Mouse (Mus musculus): ENCODE data around the gene Rps21.

The Rps21 gene

DNA sequence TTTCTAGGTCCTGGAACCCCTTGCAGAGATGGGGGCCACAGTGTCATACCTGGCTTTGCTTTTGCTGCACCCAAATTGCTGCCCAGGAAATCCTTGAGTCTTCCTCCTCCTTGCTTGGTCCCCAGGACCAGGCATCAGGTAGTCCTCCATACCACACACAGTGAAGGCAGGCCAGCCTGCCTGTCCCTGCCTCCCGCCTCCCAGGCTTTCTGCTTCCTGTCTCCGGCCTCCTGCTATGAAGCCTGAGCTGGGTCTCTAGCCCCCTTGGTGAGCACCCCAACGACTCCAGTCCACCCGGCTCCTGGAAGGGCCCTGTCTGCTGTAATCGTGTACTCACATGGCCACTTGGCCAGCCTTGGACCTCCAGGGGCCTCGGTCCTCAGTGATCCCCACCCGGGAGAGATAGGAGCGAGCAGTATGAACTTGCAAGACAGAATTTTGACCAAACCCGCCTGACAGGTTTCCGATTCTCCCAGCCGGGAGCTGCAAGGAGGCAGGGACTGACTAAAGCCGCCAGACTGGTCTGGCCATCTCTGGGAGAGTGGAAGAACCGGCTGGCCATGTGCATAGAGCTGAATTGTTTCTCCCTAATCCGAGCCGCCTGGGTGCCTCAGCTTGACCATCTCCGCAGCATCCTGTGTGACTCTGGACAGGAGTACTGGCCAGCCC lies 32.4 kb downstream of the Rps21 start, which contains the start of gene Rbbp8nl:
Rbbp8nl (minus strand) TSS at position 440 of the 669 bp plus-strand sequence.
- in situ Hi-C loops (cut with MboI, MseI), result no loop called here

DNA sequence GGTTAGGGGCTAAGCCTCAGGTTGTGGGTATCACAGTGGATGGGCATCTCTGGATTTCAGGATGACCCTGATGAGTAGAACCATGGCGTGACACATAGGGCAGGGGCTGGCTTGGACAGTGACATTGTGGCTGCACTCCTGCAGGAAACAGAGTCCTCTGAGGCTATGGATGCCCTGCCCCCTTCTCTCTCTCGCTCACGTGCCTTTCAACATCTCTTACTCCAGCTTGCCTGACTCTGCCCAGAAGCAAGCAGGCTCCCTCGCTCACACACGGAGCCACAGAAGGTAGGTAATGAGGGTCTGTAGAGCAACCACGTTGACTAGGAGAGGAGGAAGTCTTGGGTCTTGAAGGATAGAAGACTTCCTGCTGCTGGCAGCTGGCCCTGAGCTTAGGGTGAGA lies 33.3 kb downstream of the Rps21 start:
- in situ Hi-C loops (cut with MboI, MseI), result no loop called here

DNA sequence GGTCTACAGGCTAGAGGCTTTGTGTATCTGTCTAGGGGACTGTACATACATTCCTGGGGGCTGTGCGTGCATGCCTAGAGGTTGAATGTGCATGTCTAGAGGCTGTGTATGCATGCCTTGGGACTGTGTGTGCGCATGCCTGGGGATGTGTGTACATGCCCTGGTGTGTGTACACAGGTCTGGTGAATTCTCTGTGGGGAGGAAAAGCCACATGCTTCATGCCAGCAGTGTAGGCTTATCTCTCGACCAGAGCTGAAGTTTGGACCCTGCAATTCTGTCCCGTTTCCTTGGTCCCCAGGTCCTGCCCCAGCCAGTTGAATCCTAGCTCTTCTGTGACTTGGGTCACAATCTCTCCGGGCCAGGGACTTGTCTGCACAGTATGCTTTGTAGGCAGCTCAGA lies 34.4 kb downstream of the Rps21 start:
- in situ Hi-C loops (cut with MboI, MseI), result no loop called here

DNA sequence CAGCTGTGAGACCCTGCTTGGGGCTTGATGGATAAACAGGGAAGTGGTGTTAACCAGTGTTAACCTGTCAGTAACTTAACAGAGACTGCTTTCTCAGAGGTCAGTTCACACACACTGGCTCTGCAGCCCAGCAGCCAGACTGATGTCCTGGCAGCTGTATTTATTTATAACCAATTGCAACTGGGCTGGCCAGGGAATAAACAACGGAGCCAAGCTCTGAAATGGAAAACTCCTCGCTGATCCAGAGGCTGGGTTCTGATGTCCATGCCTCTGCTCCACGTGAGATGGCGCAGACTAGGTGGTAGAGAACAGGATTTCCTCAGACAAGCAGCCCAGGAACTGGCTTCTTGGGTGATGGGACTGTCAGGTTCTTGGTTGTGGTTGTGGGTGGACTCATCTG lies 34.8 kb downstream of the Rps21 start:
- in situ Hi-C loops (cut with MboI, MseI), result no loop called here

DNA sequence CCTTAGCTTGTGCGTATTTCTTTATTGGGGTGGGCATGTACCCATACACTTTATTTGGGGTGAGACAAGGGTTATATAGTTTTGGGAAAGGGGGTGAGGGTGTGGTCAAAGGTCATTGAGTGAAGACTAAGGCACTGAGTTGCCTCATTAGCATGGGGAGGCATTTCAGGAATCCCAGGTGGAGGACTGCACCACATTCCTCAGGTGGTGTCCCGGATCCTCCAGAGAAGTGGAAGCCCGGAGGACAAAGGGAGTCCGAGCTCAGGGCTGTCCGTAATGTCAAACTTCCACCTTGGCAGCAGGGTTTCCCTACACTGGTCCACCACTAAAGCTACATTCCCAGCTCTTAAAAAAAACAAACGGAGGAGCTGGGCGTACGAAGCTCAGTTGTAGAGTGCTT lies 35.7 kb downstream of the Rps21 start:
- in situ Hi-C loops (cut with MboI, MseI), result no loop called here

DNA sequence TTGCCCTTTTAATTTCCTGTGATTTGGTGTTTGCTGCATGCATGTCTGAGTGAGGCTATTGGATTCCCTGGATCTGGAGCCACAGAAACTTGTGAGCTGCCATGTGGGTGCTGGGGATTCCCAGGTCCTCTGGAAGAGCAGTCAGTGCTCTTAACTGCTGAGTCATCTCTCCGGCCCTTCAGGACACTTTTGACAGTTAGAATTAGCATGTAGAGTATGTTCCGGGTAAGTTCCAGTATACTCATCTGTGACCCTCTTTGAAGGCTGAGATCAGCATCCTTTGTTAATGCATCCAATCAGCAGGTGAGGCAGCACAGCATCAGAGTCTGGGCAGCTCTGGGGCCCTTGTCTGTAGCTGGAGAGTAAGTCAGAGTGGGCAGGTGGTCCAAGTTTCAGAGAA lies 43.1 kb downstream of the Rps21 start:
- in situ Hi-C loops (cut with MboI, MseI), result no loop called here

DNA sequence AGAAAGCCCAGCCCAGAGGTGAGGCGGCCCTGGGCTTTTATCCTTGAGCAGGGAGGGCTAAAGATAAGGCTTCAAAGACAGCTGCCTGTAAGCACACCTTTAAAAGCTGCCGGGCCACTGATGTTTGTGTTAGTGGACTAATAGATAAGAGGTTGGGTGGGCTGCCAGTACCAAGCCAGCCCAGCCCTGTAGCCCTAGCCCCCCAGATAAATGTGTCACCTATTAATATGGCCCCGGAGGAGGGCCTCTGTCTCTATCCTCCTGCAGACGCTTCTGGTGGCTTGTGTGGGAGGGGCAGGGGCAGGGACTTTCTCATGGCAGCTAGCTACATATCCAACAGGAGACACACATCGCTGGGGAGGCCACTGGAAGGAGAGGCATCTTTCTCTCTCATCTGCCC lies 43.6 kb downstream of the Rps21 start:
- in situ Hi-C loops (cut with MboI, MseI), result no loop called here

DNA sequence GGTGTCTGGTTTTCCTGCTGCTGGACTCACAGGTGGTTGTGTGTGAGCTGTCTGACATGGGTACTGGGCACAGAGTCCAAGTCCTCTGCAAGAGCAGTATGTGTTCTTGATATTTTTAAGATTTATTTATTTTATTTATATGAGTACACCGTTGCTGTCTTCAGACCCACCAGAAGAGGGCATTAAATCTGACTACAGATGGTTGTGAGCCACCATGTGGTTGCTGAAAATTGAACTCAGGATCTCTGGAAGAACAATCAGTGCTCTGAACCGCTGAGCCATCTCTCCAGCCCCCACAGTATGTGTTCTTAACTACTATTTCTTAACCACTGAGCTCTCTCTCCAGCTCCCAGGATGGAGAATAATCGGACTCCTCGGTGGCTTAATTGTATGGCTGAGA lies 45.0 kb downstream of the Rps21 start:
- in situ Hi-C loops (cut with MboI, MseI), result no loop called here

DNA sequence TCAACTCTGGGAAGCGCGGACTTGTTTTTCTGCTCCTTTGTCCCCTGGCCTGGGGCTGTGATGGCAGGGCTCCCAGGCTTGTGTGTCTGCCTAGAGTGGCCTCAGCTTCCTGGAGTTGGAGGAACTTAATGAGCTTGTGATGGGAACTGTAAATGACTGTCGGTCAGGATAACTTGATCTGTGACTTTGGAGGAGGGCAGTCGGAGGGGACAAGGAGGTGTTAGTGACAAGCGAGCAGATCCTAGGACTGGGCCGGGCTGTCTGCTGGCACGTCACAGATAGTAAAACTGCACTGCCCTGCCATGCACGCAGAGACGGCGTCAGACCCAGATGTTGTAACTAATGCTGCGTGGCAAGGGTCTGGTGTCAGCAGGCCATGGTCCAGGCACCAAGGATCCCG lies 46.3 kb downstream of the Rps21 start:
- in situ Hi-C loops (cut with MboI, MseI), result no loop called here

DNA sequence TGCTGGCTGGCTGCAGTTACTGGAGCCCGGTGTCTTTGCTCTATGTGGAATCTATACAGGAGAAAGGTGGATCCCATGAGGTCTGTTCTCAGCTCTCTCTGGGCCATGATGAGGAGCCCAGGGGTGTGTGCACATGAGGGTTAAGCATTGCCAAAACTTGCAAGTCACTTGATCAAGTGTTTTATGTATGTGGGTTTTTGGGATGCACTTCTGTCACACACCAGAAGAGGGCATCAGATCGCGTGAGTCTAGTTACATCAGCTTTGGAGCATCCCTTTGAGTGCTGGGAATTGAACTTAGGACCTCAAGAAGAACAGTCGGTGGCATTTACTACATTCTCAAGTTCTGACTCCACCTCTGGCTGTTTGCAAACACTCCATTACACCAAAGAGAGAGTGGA lies 47.4 kb downstream of the Rps21 start:
- in situ Hi-C loops (cut with MboI, MseI), result no loop called here

DNA sequence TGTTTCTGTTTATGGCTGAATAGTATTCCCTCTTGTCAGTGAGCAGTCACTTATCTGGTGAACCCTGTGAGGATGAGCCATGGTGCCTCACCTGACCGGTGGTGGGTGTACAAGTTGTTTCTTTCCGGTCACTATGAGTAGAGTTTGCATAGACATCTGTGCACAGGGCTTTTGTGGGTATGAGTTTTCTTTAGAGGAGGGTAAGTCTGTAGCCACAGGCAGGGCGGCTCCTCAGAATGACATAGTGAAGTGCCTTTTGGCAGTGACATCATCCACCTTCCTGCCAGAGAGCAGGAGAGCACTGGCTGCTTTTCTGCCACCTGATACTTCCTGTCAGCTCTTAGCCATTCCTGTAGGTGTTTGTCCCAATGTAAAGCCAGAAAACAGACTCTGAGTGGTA lies 48.3 kb downstream of the Rps21 start:
- in situ Hi-C loops (cut with MboI, MseI), result no loop called here

DNA sequence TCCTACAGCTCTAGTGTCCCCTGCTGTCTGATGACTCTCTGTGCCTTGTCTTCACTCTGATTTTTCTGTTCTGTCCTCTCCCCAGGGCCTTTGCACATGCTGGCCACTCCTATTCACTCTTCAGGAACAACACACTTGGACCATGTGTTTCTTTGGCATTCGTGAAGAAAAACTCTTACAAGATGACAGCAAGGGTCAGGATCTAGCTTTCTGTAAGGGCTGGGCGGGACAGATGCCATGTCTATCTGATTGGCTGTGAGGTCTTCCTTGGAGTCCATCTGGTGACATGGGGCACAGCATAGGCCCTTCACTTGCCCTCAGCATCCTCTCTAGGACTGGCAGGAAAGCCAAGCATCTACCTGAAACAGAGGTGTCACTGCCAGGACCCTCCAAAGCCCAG lies 48.8 kb downstream of the Rps21 start:
- in situ Hi-C loops (cut with MboI, MseI), result no loop called here

DNA sequence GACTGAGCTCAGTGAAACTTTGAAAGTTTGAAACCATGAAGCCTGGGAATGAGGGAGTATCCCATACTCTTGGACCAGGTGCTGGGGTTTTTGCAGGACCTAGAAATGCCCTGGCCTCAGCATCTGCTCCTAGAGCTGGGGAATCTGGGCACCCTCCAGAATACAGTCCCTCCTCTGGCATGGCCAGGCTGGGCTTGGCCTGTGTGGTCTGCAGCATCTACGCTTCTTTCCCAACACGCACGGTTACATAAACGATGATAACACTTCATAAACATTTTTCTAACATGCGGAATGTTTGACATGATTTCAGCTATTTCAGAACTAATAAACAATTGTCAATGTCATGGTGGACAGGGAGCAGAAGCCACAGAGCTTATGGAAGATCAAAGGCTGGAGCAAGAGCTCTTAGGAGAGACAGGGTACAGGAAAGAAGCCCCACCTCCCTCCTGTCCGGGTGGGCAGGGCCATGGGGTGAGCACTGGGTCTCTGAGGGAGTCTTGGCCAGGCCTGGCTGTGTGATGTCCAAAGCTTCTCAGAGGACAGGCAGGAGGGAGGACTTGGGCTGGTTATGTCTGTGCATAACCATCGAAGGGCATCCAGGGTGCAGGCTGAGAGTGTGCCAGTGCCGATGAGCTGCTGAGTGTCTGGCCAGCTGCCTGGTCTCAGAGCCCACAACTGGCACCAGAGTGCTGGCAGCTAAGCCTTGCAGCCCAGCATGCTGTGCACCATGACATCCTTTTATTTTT lies 49.4 kb downstream of the Rps21 start:
- in situ Hi-C loops (cut with MboI, MseI), result no loop called here

DNA sequence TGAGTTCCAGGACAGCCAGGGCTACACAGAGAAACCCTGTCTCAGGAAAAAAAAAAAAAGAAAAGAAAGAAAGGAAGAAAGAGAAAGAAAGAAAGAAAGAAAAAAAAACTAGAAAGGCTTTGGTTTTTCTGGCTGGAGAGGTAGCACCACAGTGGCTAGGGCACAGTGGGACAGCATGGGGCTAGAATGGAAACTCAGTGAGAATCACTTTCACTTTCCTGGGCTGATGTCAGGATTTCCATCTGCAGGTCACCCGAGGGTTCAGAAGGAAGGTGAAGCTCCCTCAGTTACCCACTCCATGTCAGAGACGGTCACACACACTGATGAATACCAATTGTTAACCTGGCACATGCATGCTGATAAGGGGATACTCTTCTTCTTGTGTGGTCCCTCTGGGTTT lies 50.5 kb downstream of the Rps21 start:
- in situ Hi-C loops (cut with MboI, MseI), result no loop called here

All from T-helper 1 cell (primary cell).